Mouse (Mus musculus) brain, embryonic 14.5 days (tissue): ENCODE results near the gene Setx.

Source experiments
- CTCF ChIP-seq: fragments of 200-500 bp; IDR thresholded peaks from 2 replicates; pipeline ENCODE4 v1.5.1; 2012; ENCODE audit warnings: inconsistent platforms, mild to moderate bottlenecking, moderate library complexity, borderline replicate concordance; ENCODE audit not compliant: insufficient read depth, insufficient read length; ENCODE audit errors: extremely low read depth
- POLR2A ChIP-seq: fragments of 200-500 bp; IDR thresholded peaks from 2 replicates; pipeline ENCODE4 v1.6.1; 2012; ENCODE audit warnings: mild to moderate bottlenecking, inconsistent platforms, borderline replicate concordance; ENCODE audit not compliant: poor library complexity, insufficient read depth, insufficient read length, severe bottlenecking; ENCODE audit errors: extremely low read depth

DNA sequence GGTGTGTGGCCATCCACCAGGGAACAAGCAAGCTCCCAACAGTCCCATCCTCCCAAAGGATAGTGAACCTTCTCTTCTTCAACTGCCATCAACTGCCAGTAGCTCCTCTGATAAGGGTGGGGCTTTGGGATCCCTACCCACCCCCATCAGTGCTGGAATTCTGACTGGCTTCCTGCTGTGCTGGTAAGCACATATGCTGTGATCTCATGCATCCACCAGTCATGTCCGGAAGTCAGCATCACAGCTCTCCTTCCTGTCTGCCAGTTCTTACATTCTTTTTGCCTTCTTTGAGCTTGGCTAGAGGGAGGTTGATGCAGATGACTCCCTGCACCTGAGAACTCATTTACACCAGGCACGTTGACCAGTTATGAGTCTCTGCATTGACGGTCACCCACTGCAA lies 1.5 kb upstream of the Setx start:
- TF ChIP-seq POLR2A (no peak), CTCF (no peak)
